Comparison of ENCODE assay signal across 23 mouse cellular contexts in the genomic region with DNA sequence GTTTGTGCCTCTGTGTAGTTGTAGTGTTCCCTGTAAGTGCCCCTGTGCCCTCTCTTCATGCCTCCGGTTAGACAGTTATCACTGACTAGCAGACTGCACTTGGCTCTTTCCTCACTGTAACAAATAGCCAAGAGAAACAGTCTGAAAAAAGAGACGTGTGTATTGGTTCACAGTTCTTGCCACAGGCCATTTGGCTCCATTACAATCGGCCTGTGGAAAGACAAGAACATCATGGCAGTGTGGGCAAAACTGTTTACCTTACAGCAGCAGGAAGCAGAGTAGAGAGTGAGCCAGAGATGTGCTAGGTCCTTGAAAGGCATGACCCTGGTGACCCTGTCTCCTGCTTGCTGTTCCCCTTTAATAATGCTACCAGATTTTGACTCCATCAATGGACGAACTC. TPM values are rescaled to one million over a fixed set of nuclear protein-coding genes. Genes with fewer than 3 reads are reported as not detected.
DNase-seq lines count a peak whose midpoint lies in the region; ATAC-seq and TF ChIP-seq lines count a peak whose summit lies in the region.
"Had no signal": no experiment of that assay in that cellular context is flagged by ENCODE, and none has a peak within 500 bp of the region (broad histone marks: within the 10 kb centered on the region; RNA-seq: fewer than 3 reads in every experiment).

No protein-coding gene starts in this region.

- no peak overlapping the region for H3K9ac ChIP-seq in heart, embryonic 12.5 days
- H3K9ac ChIP-seq in liver, adult 2 months (ENCODE audit: low read depth, low read length): no peak overlapping the region
- no peak overlapping the region for H3K9ac ChIP-seq in liver, embryonic 11.5 days (ENCODE audit: low read depth, low read length)
- H3K9ac ChIP-seq: embryonic facial prominence, embryonic 13.5 days; forebrain, postnatal 0 days; heart, embryonic 13.5 days; hindbrain, embryonic 12.5 days; hindbrain, embryonic 15.5 days had no signal

- DNase-seq in heart, adult 11 months: peak; percentile 92
- DNase-seq in liver, adult 2 months (ENCODE audit: extremely low read depth, low read depth, low spot score): peak; percentile 46
- DNase-seq in liver, embryonic 11.5 days (ENCODE audit: low spot score): no peak
- DNase-seq in NIH3T3 (ENCODE audit: low read depth): peak; percentile 13
- DNase-seq in fibroblast of lung, adult 2 months (ENCODE audit: low read depth): peak; percentile 40
- no peak for DNase-seq in embryo, embryonic 9.5 days (ENCODE audit: extremely low spot score)
- DNase-seq: cerebellum, adult 11 months; cerebellum, adult 2 months; cerebellum, adult 9-11 months; cerebellum, postnatal 25 days; forebrain, postnatal 0 days; gastrocnemius, postnatal 14 days; heart, adult 2 months had no signal

- no peak for TF ChIP-seq POLR2A in liver, adult 2 months (IDR thresholded peaks at IDR 0.05; ENCODE audit: extremely low read depth, insufficient read depth, low read length)

- peaks cover 63% of the 10 kb centered on the region for H3K36me3 ChIP-seq in heart, embryonic 12.5 days
- peaks cover 5% of the 10 kb centered on the region; the same call in 1 of the 2 replicates for H3K36me3 ChIP-seq in liver, adult 2 months (ENCODE audit: control insufficient read depth, insufficient read depth, low read length)
- peaks cover 12% of the 10 kb centered on the region for H3K36me3 ChIP-seq in liver, embryonic 11.5 days (ENCODE audit: control insufficient read depth, insufficient read depth, low read length)

- H3K79me2 ChIP-seq in liver, adult 2 months (ENCODE audit: control insufficient read depth, insufficient read depth, low read length): no peaks in the 10 kb centered on the region

- no peaks in the 10 kb centered on the region for H3K9me3 ChIP-seq in heart, embryonic 12.5 days (replicated peaks)
- no peaks in the 10 kb centered on the region for H3K9me3 ChIP-seq in liver, embryonic 11.5 days (ENCODE audit: control insufficient read depth, low read length)
- H3K9me3 ChIP-seq: embryonic facial prominence, embryonic 10.5 days; embryonic facial prominence, embryonic 13.5 days; heart, embryonic 13.5 days; hindbrain, embryonic 12.5 days; hindbrain, embryonic 15.5 days had no signal

- WGBS in heart, embryonic 12.5 days: 69% methylated on average over 4 of the region's 4 CpGs
- 43% methylated on average over 4 of the region's 4 CpGs for WGBS in liver, adult 2 months
- 81% methylated on average over 4 of the region's 4 CpGs for WGBS in liver, embryonic 11.5 days

- peaks cover 6% of the 10 kb centered on the region; the same call in 1 of the 2 replicates for H3K4me1 ChIP-seq in heart, embryonic 12.5 days (replicated peaks)
- peaks cover 4% of the 10 kb centered on the region; the same call in 1 of the 2 replicates for H3K4me1 ChIP-seq in liver, adult 2 months (ENCODE audit: control insufficient read depth, insufficient read depth, low read length)
- H3K4me1 ChIP-seq in liver, embryonic 11.5 days (replicated peaks; ENCODE audit: control insufficient read depth, insufficient read depth, low read length): peaks cover 3% of the 10 kb centered on the region; the same call in 1 of the 2 replicates
- H3K4me1 ChIP-seq: embryonic facial prominence, embryonic 10.5 days; embryonic facial prominence, embryonic 13.5 days; hindbrain, embryonic 12.5 days; hindbrain, embryonic 15.5 days had no signal

- H3K27ac ChIP-seq in heart, embryonic 12.5 days (ENCODE audit: poor library complexity, severe bottlenecking): no peak overlapping the region
- H3K27ac ChIP-seq in liver, adult 2 months (replicated peaks; ENCODE audit: insufficient read depth, low read depth, low read length): no peak overlapping the region
- no peak overlapping the region for H3K27ac ChIP-seq in liver, embryonic 11.5 days (ENCODE audit: low read depth, low read length)
- H3K27ac ChIP-seq: embryonic facial prominence, embryonic 10.5 days; embryonic facial prominence, embryonic 13.5 days; gastrocnemius, adult 2 months; hindbrain, embryonic 12.5 days; hindbrain, embryonic 15.5 days had no signal

- no peak overlapping the region for H3K4me2 ChIP-seq in heart, embryonic 12.5 days
- no peak overlapping the region for H3K4me2 ChIP-seq in liver, embryonic 11.5 days
- H3K4me2 ChIP-seq: embryonic facial prominence, embryonic 13.5 days; heart, embryonic 13.5 days; hindbrain, embryonic 12.5 days; hindbrain, embryonic 15.5 days had no signal

- ATAC-seq in heart, embryonic 12.5 days (ENCODE audit: insufficient number of reproducible peaks, low FRiP score): no peak
- ATAC-seq in liver, embryonic 11.5 days (replicated peaks; ENCODE audit: low FRiP score): no peak
- ATAC-seq: forebrain, embryonic 14.5 days; forebrain, postnatal 0 days; Patski had no signal

- no peak overlapping the region for H3K4me3 ChIP-seq in heart, embryonic 12.5 days
- no peak overlapping the region for H3K4me3 ChIP-seq in liver, adult 2 months (ENCODE audit: insufficient read depth, low read depth, low read length)
- no peak overlapping the region for H3K4me3 ChIP-seq in liver, embryonic 11.5 days (ENCODE audit: low read depth, low read length)
- H3K4me3 ChIP-seq: embryonic facial prominence, embryonic 10.5 days; embryonic facial prominence, embryonic 13.5 days; erythroblast, embryonic 14.5 days; gastrocnemius, adult 2 months; heart, adult 2 months; heart, embryonic 13.5 days; hindbrain, embryonic 12.5 days; hindbrain, embryonic 15.5 days had no signal

- no peaks in the 10 kb centered on the region for H3K27me3 ChIP-seq in heart, embryonic 12.5 days (replicated peaks)
- no peaks in the 10 kb centered on the region for H3K27me3 ChIP-seq in liver, adult 2 months (ENCODE audit: control insufficient read depth, insufficient read depth, low read length)
- no peaks in the 10 kb centered on the region for H3K27me3 ChIP-seq in liver, embryonic 11.5 days (replicated peaks; ENCODE audit: control insufficient read depth, insufficient read depth, low read length)
- H3K27me3 ChIP-seq: embryonic facial prominence, embryonic 13.5 days; heart, embryonic 13.5 days; hindbrain, embryonic 12.5 days; hindbrain, embryonic 15.5 days; Patski had no signal

- no peak for TF ChIP-seq CTCF in liver, adult 2 months (IDR thresholded peaks at IDR 0.05; ENCODE audit: low read depth, low read length)

RNA-seq across cellular contexts. Expression of a gene that starts 23.7 kb away (rescaled TPM):
- polyA plus RNA-seq in heart, embryonic 12.5 days (2016; fragmentation: Nextera tagmentation; extraction: Ambion mirVana): 74.3 and 76.3 TPM in 2 replicates
- 28.7 and 34.1 TPM in 2 replicates for total RNA-seq in liver, adult 2 months (2014; rRNA removed)
- polyA plus RNA-seq in liver, adult 2 months (2012; rRNA removed): 14.7 and 16.1 TPM in 2 replicates
- polyA plus RNA-seq in liver, embryonic 11.5 days (2014; fragmentation: Nextera tagmentation; extraction: Ambion mirVana): 110 and 117 TPM in 2 replicates

RNA-seq across cellular contexts. Expression of a gene that starts 24.6 kb away (rescaled TPM):
- polyA plus RNA-seq in heart, embryonic 12.5 days (2016; fragmentation: Nextera tagmentation; extraction: Ambion mirVana): 31.4 and 31.9 TPM in 2 replicates
- 17.3 and 26.4 TPM in 2 replicates for total RNA-seq in liver, adult 2 months (2014; rRNA removed)
- polyA plus RNA-seq in liver, adult 2 months (2012; rRNA removed): 7.0 and 8.3 TPM in 2 replicates
- 42.0 and 42.8 TPM in 2 replicates for polyA plus RNA-seq in liver, embryonic 11.5 days (2014; fragmentation: Nextera tagmentation; extraction: Ambion mirVana)

RNA-seq across cellular contexts. Expression of a gene that starts 54.7 kb away (rescaled TPM):
- polyA plus RNA-seq in heart, embryonic 12.5 days (2016; fragmentation: Nextera tagmentation; extraction: Ambion mirVana): 37.3 and 39.0 TPM in 2 replicates
- total RNA-seq in liver, adult 2 months (2014; rRNA removed): 258 and 346 TPM in 2 replicates
- polyA plus RNA-seq in liver, adult 2 months (2012; rRNA removed): 330 and 339 TPM in 2 replicates
- 45.0 and 47.5 TPM in 2 replicates for polyA plus RNA-seq in liver, embryonic 11.5 days (2014; fragmentation: Nextera tagmentation; extraction: Ambion mirVana)

Comparison
In these comparisons a context has a peak if more than half of its experiments do, and no peak if none do; other contexts are left out.
1. DNase-seq: peak in heart, adult 11 months (single experiment), liver, adult 2 months (single experiment), NIH3T3 (single experiment) and fibroblast of lung, adult 2 months (single experiment); none in liver, embryonic 11.5 days (single experiment) and embryo, embryonic 9.5 days (single experiment).